Mouse (Mus musculus) neural tube, embryonic 13.5 days (tissue): ENCODE results near the gene Tsga10ip. TPM values are rescaled to one million over a fixed set of nuclear protein-coding genes. Genes with fewer than 3 reads are reported as not detected.

Experiments used
- ATAC-seq: fragments of 200-750 bp; cut with Nextera tagmentation; 2 replicates; pipeline ENCODE4 v1.8.0; 2017; ENCODE audit warnings: low read depth, mild to moderate bottlenecking, moderate TSS enrichment, moderate library complexity
- H3K27ac ChIP-seq: fragments of 300-500 bp; sonication (generic); replicated peaks from 2 replicates; pipeline ENCODE4 v1.5.1; 2015; ENCODE audit warnings: moderate library complexity, mild to moderate bottlenecking, inconsistent platforms
- H3K27me3 ChIP-seq: fragments of 300-500 bp; sonication (generic); 2 replicates; pipeline ENCODE4 v1.6.1; 2015; ENCODE audit warnings: mild to moderate bottlenecking, inconsistent platforms
- H3K36me3 ChIP-seq: fragments of 300-500 bp; sonication (generic); 2 replicates; pipeline ENCODE4 v1.6.1; 2015; ENCODE audit warnings: mild to moderate bottlenecking, inconsistent platforms
- H3K4me1 ChIP-seq: fragments of 300-500 bp; sonication (generic); replicated peaks from 2 replicates; pipeline ENCODE4 v1.6.1; 2015; ENCODE audit warnings: inconsistent platforms
- H3K4me2 ChIP-seq: fragments of 300-500 bp; sonication (generic); 2 replicates; pipeline ENCODE4 v1.6.1; 2015; ENCODE audit warnings: inconsistent platforms, mild to moderate bottlenecking, moderate library complexity
- H3K4me3 ChIP-seq: fragments of 300-500 bp; sonication (generic); 2 replicates; pipeline ENCODE4 v1.5.1; 2015; ENCODE audit warnings: mild to moderate bottlenecking, inconsistent platforms
- H3K9ac ChIP-seq: fragments of 300-500 bp; sonication (generic); 2 replicates; pipeline ENCODE4 v1.6.1; 2015; ENCODE audit warnings: moderate library complexity, mild to moderate bottlenecking, inconsistent platforms
- H3K9me3 ChIP-seq: fragments of 300-500 bp; sonication (generic); 2 replicates; pipeline ENCODE4 v1.6.1; 2016; ENCODE audit warnings: inconsistent platforms
- WGBS: fragments of 180-500 bp; shearing (Covaris S2); methylation state at CpG from one replicate; pipeline ENCODE4 v1.1.7; 2015; 5-methylcytosine and 5-hydroxymethylcytosine counted together
- polyA plus RNA-seq: library from polyadenylated mRNA; unstranded; fragments of >200 nt; fragmentation: Nextera tagmentation; extraction: Ambion mirVana; gene quantifications from 2 replicates; pipeline ENCODE4 v1.2.1, GENCODE M21; 2015

Gene Tsga10ip
- polyA plus RNA-seq, 1 experiment from 2014 or later: 0.20 TPM

DNA sequence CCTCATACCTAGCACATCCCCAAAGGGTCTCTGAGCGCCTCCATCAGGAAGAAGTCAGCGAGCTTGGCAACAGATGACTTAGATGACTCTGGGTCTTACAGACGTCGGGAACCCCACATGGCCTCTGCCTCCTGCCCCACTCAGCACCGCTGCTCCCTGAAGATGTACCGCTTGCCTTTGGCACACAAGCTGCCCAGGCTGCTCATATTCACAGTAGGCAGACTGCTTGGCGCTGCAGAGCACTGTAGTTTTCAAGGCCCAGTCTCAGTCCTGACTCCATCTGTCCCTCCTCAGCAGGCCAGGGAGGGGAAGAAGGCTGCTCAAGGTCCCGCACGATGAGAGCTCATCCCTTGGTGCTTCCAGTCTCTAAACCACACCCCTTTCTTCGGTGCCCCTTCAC lies 19.9 kb upstream of the Tsga10ip start:
- peak overlapping the region; percentile 38; the same call in 1 of the 2 replicates for H3K9ac ChIP-seq
- whole genome bisulfite sequencing: 88% methylated on average over 10 of the region's 10 CpGs
- H3K36me3 ChIP-seq: peaks cover 52% of the 10 kb centered on the region
- no peaks in the 10 kb centered on the region for H3K9me3 ChIP-seq
- H3K27me3 ChIP-seq: no peaks in the 10 kb centered on the region
- H3K4me2 ChIP-seq: no peak overlapping the region
- ATAC-seq: no peak
- no peak overlapping the region for H3K4me3 ChIP-seq
- H3K4me1 ChIP-seq: peaks cover 41% of the 10 kb centered on the region
- H3K27ac ChIP-seq: no peak overlapping the region

DNA sequence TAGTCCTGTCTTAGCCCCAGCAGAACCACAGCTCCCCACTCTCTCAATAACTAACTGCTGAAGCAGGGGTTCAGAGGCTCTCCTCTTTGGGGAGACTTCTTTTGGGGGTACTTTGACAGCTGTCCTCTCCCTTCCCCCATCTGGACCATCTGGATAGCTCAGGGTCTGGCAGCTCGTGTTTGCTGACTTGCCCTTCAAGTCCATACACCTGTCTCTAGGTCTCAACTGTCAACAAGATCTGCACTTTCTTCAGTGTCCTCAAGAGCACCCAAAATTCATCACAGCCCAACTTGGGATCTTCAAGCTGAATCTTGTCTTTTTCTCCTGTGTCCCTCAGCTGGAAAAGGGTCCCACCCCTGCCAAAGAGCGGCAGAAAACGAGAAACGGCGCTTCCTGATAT lies 19.5 kb upstream of the Tsga10ip start:
- no peak overlapping the region for H3K4me3 ChIP-seq
- no peak overlapping the region for H3K4me2 ChIP-seq
- peaks cover 36% of the 10 kb centered on the region for H3K4me1 ChIP-seq
- H3K27ac ChIP-seq: no peak overlapping the region
- H3K9me3 ChIP-seq: no peaks in the 10 kb centered on the region
- no peak overlapping the region for H3K9ac ChIP-seq
- peaks cover 47% of the 10 kb centered on the region for H3K36me3 ChIP-seq
- 91% methylated on average over 5 of the region's 5 CpGs for WGBS
- H3K27me3 ChIP-seq: no peaks in the 10 kb centered on the region
- no peak for ATAC-seq

DNA sequence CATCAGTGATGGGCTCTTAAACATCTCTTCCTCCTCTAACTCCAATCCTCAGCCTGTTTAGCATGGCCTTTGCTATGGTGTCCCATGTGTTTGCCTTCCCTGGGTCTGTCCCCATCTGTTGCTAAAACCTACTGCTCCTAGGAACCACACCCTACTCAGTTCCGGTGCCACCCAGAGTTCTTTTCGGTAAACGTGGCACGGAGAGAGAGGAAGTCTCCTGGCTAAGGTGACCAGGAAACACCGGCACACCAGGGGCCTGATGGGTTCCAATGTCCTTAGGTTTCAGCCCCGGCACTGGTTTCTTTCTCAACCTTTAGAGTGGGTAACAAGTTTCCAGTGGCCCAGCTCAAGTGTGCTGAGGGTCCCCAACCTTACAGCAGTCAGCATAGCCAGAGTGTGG lies 18.3 kb upstream of the Tsga10ip start:
- Histone ChIP-seq H3K9ac (no peak overlapping the region), H3K4me1 (peaks cover 24% of the 10 kb centered on the region), H3K4me2 (no peak overlapping the region), H3K27me3 (no peaks in the 10 kb centered on the region), H3K4me3 (no peak overlapping the region), H3K9me3 (no peaks in the 10 kb centered on the region), H3K36me3 (peaks cover 38% of the 10 kb centered on the region), H3K27ac (no peak overlapping the region)
- 96% methylated on average over 6 of the region's 6 CpGs for WGBS
- no peak for ATAC-seq

DNA sequence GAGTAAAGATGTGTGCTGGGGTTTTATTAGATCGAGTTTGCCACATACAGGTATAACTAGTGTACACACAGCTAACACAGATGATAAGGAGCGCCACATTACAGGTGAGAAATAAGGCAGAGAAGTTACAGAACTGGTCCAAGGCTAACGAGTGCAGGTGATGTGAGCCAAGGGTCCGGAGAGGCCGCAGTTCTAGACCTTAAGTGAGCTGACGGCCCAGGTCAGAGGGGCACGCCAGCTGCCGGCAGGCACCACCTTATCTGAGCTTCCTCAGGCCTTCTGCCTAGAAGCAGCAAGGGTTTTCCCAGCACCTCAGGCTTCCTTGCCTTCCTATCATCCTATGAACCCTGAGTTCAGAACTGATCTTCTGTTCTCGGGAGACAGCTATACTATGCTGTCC lies 17.3 kb upstream of the Tsga10ip start:
- no peaks in the 10 kb centered on the region for H3K27me3 ChIP-seq
- 90% methylated on average over 9 of the region's 9 CpGs for WGBS
- no peak overlapping the region for H3K9ac ChIP-seq
- peaks cover 23% of the 10 kb centered on the region for H3K4me1 ChIP-seq
- H3K4me2 ChIP-seq: no peak overlapping the region
- H3K36me3 ChIP-seq: peaks cover 38% of the 10 kb centered on the region
- H3K27ac ChIP-seq: no peak overlapping the region
- no peak for ATAC-seq
- H3K4me3 ChIP-seq: no peak overlapping the region
- no peaks in the 10 kb centered on the region for H3K9me3 ChIP-seq

DNA sequence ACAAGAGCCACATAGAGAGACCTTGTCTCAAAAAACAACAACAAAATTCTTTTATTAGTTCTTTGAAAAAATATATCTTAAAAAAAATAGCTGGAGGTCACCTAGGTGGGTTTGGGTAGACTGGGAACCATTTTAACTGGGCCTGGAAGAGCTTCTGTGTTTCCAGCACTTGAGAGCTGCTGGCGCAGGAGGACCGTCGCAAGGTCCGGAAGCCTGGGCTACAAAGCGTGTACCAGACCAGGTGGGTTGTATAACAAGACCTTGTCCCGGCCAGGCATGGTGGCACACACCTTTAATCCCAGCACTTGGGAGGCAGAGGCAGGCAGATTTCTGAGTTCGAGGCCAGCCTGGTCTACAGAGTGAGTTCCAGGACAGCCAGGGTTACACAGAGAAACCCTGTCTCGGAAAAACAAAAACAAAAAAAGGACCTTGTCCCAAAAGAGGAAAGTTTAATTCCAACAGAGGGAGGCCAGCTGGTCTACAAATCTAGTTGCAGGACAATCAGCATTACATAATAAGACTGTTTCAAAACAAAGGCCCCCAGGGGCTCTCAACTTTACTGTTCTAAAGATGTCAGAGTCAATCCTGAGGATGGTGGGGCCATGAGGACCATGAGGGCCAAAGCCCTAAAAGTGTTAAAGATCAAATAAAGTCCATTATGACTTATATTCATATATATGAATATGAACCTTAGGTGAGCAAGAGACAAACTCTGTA lies 16.6 kb upstream of the Tsga10ip start:
- Histone ChIP-seq H3K36me3 (peaks cover 38% of the 10 kb centered on the region), H3K4me2 (no peak overlapping the region), H3K9ac (no peak overlapping the region), H3K4me3 (no peak overlapping the region), H3K27ac (no peak overlapping the region), H3K4me1 (peaks cover 19% of the 10 kb centered on the region), H3K27me3 (no peaks in the 10 kb centered on the region), H3K9me3 (no peaks in the 10 kb centered on the region)
- ATAC-seq: no peak
- WGBS: 92% methylated on average over 8 of the region's 8 CpGs

DNA sequence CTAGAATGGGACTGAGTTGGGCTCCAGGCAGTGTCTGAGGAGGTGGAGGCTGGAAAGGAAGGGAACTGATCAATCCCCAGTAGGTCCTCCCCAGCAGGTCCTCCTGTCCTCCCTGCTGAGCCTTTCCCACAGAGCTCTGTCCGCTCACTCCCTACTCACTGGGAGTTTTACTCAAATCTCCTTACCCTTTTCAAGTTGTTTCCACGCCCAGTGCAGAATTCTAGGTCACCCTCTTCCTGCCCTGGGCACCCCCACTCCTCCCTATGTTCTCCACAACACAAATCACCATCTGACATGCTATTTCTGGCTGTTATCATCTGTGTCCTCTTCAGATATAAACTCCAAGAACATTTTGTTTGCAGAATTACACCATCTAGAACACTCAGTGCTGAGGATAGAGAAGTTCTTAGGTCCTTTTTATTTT lies 12.2 kb upstream of the Tsga10ip start:
- Histone ChIP-seq H3K36me3 (peaks cover 2% of the 10 kb centered on the region), H3K4me2 (no peak overlapping the region), H3K27me3 (no peaks in the 10 kb centered on the region), H3K4me3 (no peak overlapping the region), H3K4me1 (no peaks in the 10 kb centered on the region), H3K9me3 (no peaks in the 10 kb centered on the region), H3K27ac (no peak overlapping the region), H3K9ac (no peak overlapping the region)
- ATAC-seq: no peak
- WGBS: 77% methylated on average over 2 of the region's 2 CpGs

DNA sequence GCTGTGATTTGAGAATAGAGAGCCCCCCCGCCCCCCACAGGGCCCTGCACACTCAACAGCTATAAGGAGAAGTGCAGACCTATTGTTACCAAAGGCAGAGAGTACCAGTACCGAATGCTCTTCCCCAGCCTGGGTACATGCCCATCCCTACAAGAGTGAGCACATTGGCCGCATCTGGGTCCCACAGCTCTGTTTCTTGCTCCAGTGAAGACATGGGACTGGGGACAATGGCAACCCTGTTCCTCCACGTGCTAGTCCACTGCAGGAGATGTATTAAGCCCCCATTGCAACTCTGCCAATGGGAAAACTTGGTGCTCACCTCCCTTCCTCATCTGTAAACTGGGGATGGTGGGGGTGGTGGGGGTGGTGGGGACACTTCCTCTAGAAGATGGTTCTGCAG lies 11.5 kb upstream of the Tsga10ip start:
- ATAC-seq: no peak
- H3K4me2 ChIP-seq: no peak overlapping the region
- H3K4me3 ChIP-seq: no peak overlapping the region
- H3K9me3 ChIP-seq: no peaks in the 10 kb centered on the region
- H3K36me3 ChIP-seq: no peaks in the 10 kb centered on the region
- no peak overlapping the region for H3K9ac ChIP-seq
- no peak overlapping the region for H3K27ac ChIP-seq
- H3K4me1 ChIP-seq: no peaks in the 10 kb centered on the region
- WGBS: 76% methylated on average over 4 of the region's 4 CpGs
- no peaks in the 10 kb centered on the region for H3K27me3 ChIP-seq

DNA sequence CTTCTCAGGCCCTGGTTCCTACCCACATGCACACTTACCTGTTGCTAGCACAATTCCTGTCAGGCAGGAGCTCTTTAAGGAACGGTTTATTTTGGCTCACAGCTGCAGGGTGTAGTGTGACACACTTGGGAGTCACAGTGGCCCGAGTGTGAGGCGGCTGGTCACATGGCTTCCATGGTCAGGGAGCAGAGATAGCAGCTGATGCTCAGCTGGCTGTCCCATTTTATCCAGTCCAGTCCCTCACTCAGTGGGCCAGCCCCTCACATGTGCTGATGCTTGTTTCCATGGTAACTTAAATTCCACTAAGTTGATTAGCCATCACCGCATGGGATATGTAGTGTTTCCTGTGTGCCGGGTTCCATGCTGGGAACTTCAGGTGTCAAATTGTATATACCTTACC lies 9.6 kb upstream of the Tsga10ip start:
- WGBS: 69% methylated on average over 5 of the region's 5 CpGs
- peaks cover 14% of the 10 kb centered on the region for H3K4me1 ChIP-seq
- H3K9ac ChIP-seq: no peak overlapping the region
- no peak overlapping the region for H3K4me2 ChIP-seq
- no peak overlapping the region for H3K27ac ChIP-seq
- ATAC-seq: no peak
- H3K27me3 ChIP-seq: no peaks in the 10 kb centered on the region
- no peaks in the 10 kb centered on the region for H3K9me3 ChIP-seq
- no peak overlapping the region for H3K4me3 ChIP-seq
- H3K36me3 ChIP-seq: no peaks in the 10 kb centered on the region

DNA sequence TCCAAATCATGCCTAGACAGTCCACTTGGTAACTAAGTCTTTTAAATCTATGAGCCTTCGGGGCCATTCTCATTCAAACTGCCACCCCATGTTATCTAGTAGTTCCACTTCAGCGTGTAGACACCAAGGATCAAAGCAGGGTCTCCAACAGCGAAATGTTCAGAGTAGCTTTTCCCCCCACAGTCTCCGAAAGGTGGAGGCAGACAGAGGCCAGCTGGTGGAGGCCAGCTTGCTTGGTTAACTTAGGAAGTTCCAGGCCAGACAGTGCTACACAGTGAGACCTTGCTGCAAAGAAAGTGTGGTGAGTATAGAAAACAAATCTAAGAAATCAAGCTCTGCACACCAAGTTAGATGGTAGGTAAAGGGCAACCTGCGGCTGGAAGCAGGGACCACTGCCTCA lies 8.3 kb upstream of the Tsga10ip start:
- H3K9ac ChIP-seq: no peak overlapping the region
- H3K36me3 ChIP-seq: no peaks in the 10 kb centered on the region
- H3K27me3 ChIP-seq: no peaks in the 10 kb centered on the region
- no peak overlapping the region for H3K4me3 ChIP-seq
- H3K4me1 ChIP-seq: peaks cover 18% of the 10 kb centered on the region
- no peaks in the 10 kb centered on the region for H3K9me3 ChIP-seq
- WGBS: 85% methylated on average over 5 of the region's 5 CpGs
- H3K4me2 ChIP-seq: no peak overlapping the region
- H3K27ac ChIP-seq: no peak overlapping the region
- ATAC-seq: no peak

DNA sequence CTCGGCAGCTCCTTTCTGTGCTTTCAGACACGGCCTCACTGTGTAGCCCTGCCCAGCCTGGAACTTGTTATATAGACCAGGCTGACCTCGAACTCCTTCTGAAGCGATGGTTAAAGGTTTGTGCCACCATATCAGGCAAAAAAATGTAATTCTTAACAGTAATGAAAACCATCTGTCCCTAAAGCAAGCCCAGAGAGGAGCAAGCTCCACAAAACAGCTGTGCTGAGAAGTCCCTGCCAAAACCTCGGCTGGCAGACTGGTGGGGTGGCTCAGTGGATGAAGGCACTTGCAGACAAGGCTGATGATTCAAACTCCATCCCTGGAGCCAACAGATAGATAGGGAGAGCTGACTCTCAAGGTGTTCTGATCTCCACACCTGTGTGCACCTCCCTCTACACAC lies 6.7 kb upstream of the Tsga10ip start:
- no peak overlapping the region for H3K4me2 ChIP-seq
- ATAC-seq: no peak
- H3K4me3 ChIP-seq: no peak overlapping the region
- H3K36me3 ChIP-seq: no peaks in the 10 kb centered on the region
- H3K9ac ChIP-seq: no peak overlapping the region
- WGBS: 85% methylated on average over 5 of the region's 5 CpGs
- no peaks in the 10 kb centered on the region for H3K27me3 ChIP-seq
- H3K27ac ChIP-seq: no peak overlapping the region
- H3K4me1 ChIP-seq: peaks cover 19% of the 10 kb centered on the region
- H3K9me3 ChIP-seq: no peaks in the 10 kb centered on the region

DNA sequence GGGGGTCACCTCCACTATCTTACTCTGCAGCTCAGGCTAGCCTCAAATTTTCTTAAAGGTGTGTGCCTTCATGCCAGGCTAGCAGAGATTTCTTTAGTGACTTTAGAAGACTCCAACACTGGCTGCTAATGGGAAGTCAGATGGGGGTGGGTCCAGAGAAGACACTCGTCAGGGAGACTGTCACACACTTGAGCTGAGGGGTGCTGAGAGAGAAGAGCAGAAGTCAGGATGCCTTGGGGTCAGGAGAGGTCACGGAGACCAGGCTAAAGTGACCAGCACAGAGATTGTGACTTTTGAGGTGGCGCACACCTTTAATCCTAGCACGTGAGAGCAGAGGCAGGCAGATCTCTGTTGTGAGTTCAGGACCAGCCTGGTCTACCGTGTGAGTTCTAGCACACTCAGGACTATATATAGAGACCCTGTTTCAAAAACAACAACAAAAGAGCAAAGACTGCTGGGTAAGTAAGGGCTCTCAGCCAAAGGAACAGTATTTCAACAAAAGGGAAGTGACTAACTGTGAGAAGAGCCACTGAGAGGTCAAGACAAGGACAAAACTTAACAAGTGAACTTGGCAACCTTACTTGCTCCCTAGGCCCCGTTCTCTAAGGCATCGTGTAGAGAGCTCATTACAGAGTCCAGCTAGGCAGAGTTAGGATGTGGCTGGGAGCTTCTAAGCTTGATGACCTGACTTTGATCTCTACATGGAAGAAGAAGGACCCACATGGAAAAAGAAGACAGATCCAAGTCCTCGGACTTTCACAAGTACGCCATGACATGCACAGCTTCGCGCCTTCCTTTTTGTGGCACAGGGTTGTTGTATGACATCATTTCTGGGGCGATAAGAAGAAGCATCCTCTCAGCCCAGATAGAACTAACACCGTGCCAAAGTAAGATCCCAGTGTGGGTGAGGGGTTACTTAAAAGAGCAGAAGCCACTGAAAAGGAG lies 6.0 kb upstream of the Tsga10ip start:
- Histone ChIP-seq H3K4me2 (peak overlapping the region; percentile 76), H3K4me1 (peaks cover 19% of the 10 kb centered on the region), H3K4me3 (0 out of 2 replicates have a peak overlapping the region, but pooled peaks have one; percentile 59), H3K36me3 (no peaks in the 10 kb centered on the region), H3K9ac (no peak overlapping the region), H3K27ac (0 out of 2 replicates have a peak overlapping the region, but pooled peaks have one; percentile 1), H3K27me3 (no peaks in the 10 kb centered on the region), H3K9me3 (no peaks in the 10 kb centered on the region)
- 88% methylated on average over 13 of the region's 13 CpGs for WGBS
- no peak for ATAC-seq

DNA sequence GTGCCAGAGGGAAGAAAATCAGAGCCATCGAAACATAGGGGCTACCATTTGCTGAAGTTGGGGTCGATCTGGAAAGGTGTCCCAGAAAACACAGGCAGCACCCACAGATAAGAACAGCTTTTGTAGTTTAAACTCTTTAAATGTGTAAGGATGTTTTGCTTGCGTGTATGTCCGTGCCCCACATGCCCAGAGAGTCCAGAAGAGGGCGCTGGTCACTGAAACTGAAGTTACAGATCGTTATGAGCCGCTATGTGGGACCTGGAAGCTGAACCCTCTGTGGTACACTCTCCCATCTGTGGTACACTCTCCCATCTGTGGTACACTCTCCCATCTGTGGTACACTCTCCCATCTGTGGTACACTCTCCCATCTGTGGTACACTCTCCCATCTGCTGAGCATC lies 4.8 kb upstream of the Tsga10ip start:
- peak overlapping the region; percentile 91 for H3K27ac ChIP-seq

More for the DNA sequence above, 4.8 kb upstream of the Tsga10ip start:
- H3K4me1 ChIP-seq: peaks cover 19% of the 10 kb centered on the region
- no peaks in the 10 kb centered on the region for H3K36me3 ChIP-seq
- peak overlapping the region; percentile 59 for H3K4me3 ChIP-seq
- 22% methylated on average over 7 of the region's 7 CpGs for WGBS
- H3K4me2 ChIP-seq: peak overlapping the region; percentile 76
- no peaks in the 10 kb centered on the region for H3K9me3 ChIP-seq
- ATAC-seq: peak; percentile 64
- peak overlapping the region; percentile 83 for H3K9ac ChIP-seq
- H3K27me3 ChIP-seq: no peaks in the 10 kb centered on the region
